Mouse (Mus musculus): ENCODE results near the gene Gm13199.

Gm13199 gene

GRCm38 (mm10) chr2:5862834-5863233 is at the start of gene Gm13199:
Gm13199 (minus strand) TSS chr2:5862934.
- no peak for DNase-seq

DNA sequence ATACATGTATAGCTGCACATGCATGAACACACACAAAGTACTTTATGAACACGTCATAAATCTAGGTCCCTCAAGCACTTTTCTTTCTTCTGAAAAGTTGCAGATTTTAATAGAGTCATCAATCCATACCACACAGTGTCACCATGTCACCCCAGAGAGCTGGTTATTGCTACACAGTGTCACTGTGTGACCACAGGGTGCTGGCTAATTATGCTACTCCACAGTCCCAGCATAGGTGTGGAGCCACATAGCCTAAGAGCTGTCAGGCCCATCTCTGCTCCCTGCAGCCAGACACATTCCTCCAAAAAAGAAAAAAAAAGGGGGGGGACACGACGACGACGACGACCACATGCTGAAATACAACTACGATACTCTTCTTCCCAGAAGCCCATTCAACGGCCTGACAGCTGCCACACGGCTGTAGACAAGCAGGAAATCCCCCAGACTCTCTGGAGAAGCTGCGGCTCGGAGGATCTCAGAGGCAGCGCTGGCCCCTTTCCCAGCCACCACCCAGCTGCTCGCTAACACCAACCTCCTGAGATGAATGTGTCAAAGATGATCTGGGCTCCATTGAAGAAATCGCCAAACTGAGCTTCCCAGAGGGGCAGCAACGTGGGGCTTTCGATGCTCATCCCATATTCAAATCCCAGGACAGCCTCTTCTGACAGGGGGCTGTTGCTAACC is 48.7 kb upstream of the Gm13199 start:
- DNase-seq, result no peak

- no peak for DNase-seq
These were observed 43.9 kb upstream of the Gm13199 start for GRCm38 (mm10) chr2:5906625-5907024.

DNA sequence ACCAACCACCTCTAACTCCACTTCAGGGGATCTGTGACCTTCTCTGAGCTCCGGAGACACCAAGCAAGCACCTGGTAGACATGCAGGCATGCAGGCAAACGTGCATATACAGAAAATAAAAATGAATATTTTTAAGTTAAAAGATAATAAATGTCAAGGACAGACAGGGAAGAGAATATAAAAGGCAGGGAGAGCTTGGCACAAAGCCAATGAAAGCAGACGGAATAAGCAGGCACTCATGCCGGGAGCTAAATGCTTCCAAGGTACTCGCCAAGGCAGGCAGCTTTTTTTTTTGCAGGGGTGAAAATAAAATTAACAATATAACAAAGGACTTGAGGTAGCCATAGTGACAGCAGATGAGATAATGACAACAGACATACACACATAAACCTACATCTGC is 43.4 kb upstream of the Gm13199 start:
- peak; percentile 72 for DNase-seq

DNA sequence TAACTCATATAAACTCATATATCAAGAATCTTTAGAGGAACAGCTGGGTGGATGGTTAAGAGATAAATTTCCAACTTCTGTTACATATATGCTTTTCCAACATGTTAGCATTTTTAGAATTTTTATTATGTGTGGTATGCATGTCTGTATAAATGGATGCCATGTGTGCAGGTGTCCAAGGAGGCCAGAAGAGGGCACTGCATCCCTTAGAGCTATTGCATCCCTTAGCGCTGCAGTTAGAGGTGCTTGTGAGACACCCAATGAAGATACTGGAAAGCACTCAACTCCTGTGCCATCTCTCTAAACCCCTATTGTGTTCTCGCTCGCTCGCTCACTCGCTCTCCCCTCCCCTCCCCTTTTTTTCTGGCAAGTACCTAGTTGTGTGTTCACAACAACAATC is 37.4 kb upstream of the Gm13199 start:
- no peak for DNase-seq

DNA sequence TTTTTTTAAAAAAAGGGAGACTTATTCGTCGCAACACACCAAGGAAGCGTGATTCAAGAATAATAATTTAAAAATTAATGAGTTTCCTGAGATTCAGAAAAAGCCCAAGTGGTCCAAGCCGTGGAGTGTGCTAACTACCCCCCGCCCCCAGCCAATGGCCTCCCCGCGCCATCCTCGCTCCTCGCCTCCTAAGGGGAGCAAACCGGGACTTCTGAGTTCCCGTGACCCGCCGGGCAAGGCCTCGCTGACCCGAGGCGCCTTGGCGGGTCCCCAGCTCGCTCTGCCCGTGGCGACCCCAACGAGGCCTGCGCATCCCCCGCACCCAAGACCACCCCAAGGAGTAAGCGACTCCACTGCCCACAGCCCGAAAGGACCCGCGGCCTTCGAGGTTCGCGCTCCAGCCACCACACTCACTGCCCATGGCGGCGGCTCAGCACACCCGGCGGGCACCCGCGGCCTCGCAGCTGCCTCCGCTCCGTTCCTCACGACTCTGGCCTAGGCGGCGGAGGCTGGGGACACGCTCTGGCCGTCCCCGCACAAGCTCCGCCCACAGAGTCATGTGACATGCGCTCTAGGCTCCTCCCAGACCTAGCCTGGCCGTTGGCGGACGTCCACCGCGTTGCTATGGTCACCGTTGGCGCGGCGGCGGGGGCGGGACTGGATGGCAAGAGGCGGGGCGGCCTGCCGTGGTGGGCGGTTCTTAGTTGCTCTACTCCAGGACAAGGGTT is 32.3 kb upstream of the Gm13199 start, which contains the start of gene Sec61a2:
Gene Sec61a2 (minus strand): TSS at position 590 of the 728 bp plus-strand sequence.
- peak; percentile 99 for DNase-seq

DNA sequence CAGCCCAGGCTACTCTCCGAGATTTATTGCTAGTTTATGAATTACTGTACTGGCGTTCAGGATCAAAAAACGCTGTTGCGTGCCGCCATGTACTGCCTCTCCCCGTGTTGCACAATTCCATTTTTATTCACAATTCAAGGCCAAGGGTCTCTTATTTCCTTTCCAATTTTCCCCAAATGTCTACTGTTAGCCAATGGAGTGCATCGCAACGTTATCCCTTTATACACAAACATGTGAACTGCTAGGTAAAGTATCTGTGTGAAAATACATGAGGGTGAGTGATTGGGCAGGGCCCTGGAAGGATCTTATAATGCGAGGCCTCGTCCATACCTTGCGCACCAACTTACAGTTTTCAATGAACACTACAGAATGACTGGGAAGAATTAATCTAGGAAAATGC is 31.6 kb upstream of the Gm13199 start:
- DNase-seq, result peak; percentile 31

DNA sequence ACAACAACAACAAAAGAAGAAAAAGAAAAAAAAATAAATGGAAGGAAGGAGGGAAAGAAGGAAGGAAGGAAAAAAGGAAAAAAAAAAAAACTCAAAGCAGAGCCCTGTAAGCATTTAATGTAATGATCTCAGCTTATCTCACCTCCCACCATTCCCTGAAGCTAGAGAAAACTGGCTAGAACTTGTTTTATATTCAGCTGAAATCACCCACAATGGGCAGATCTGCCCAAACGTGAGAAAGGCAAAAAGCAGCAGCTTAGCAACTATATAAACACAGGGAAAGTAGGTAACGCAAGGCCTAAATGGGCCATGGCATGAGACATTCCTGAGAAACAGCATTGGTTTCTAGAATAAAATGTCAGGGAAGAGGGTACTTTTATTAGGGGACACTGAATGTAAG is 26.7 kb upstream of the Gm13199 start:
- DNase-seq, result no peak

DNA sequence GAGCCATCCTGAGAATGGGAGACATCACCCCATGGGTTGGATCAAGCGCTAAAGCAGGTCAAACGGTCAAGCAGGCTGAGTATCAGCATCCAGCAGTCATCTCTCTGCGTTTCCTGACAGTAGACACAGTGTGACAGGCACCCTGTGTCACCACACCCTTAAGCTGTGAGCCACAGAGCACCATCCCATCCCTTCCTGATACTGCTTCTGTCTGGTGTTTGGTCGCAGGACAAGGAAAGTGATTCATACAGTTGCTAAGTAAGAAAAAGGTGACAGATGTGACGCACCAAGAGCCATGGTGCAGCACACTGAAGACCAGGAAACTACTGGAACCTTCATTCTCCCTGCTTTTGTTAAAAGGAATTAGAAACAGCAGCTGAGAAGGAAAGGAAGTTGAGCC is 26.1 kb upstream of the Gm13199 start:
- no peak for DNase-seq

- DNase-seq, result no peak
These were observed 14.7 kb upstream of the Gm13199 start for GRCm38 (mm10) chr2:5877446-5877845.

DNA sequence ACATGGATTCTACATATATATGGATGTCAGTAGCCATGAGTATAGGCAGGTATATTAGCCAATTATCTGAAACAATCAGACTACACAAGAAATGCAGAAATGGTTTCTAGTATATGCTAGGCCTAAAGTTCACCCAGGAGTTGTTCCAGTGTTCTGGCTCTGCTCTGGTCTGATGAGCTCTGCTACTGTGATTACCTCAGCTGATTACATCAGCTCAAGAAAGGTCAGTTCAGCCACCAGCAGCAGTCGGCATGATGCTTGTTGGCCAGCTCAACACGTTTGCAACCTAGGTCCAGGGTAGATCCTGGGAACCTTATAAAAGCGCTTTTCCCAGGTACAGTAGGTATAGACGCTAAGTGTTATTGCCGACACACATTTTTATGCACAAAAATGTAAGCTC is 7.0 kb upstream of the Gm13199 start:
- DNase-seq, result no peak

GRCm38 (mm10) chr2:5867681-5868080 is 4.9 kb upstream of the Gm13199 start:
- DNase-seq, result no peak

DNA sequence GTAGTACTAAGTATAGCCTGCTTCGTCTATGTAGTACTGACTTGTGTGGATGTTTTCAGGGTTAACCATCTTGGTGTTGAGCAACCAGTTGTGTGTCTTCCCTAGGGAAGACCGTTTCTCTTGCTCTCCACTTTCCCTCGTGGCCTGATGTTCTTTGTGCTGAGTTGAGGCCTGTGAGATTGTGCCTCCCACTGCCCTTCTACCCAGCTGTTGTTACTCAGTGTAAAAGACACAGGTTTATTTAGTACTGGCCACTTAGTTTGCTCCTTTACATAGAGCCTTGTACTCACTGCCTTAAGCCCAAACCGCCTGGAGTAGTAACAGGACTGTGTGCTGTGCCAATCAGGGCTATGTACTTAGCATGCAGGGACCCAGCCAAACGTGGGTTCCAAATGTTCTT is 10.9 kb downstream of the Gm13199 start:
- no peak for DNase-seq

- DNase-seq, result no peak
These were observed 11.6 kb downstream of the Gm13199 start for GRCm38 (mm10) chr2:5851116-5851515.

GRCm38 (mm10) chr2:5845826-5846225 is 16.9 kb downstream of the Gm13199 start:
- peak; percentile 32 for DNase-seq

DNA sequence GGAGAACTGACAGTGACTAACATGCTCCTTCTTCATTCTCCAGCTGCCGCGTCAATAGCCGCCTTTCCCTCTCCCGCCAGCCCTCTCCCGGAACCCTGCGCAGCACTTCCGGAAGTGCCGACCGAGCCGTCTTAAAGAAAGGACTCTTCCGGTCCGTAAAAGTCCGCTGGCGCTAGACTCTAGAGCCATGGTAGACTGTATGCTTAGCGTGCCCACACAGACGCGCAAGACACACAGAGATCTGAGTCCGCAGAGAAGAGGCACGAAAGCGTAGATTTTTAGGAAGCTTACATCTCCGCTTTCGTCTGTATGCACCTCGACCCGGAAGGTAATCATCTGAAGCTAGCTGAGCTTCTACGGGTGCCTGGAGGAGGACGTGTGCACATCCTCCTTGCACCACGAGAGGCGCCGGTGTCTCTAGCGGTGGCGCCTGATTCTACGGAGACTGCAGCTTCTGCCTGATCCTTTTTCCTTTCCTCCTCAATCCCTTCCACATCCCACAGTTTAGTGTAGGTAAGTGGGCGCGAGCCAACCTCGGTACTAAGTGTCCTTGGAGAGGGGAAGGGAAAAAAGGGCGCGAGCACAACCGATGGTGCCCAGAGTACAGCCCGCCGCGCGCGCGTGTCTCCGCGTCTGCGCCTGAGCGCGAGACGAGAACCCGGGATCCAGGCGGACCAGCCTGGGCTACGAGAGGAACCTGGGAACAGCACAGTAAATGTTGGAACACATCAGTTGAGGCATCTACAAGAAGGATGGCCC is 17.7 kb downstream of the Gm13199 start, which contains the start of the genes Nudt5 and Cdc123:
Gene Nudt5 (plus strand): TSS at position 147 of the 759 bp plus-strand sequence.
Gene Cdc123 (minus strand): TSS at position 292 of the 759 bp plus-strand sequence.
- DNase-seq, result peak; percentile 93

DNA sequence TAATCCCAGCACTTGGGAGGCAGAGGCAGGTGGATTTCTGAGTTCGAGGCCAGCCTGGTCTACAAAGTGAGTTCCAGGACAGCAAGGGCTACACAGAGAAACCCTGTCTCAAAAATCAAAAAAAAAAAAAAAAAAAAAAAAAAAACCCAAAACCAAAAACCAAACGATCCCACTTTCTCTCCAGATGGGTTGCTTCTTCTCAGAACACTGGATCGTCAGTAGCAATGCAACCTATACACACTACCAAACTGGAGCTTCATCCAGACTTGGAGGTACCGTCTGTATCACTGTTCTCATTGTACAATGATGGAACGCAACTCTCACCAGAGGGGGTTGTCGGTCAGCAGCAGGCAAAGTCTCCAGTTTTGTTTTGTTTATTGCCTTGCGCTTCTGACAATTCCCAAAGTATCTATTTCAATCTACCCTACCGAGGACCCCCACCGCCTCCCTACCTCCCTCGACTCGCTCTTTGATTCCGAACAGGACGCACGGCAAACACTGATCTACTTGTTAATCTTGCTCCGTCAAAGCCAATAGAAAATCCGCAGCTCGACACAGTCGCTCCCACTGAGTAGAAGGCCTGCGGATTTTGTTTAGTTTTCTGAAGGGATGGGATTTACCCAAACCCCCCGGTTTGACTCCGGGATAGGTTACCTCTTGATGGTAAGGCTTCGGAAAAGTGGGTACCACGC is 18.4 kb downstream of the Gm13199 start:
- no peak for DNase-seq

- DNase-seq, result no peak
These were observed 21.9 kb downstream of the Gm13199 start for GRCm38 (mm10) chr2:5840815-5841214.

GRCm38 (mm10) chr2:5825265-5825913 is 37.3 kb downstream of the Gm13199 start:
- DNase-seq, result no peak

DNA sequence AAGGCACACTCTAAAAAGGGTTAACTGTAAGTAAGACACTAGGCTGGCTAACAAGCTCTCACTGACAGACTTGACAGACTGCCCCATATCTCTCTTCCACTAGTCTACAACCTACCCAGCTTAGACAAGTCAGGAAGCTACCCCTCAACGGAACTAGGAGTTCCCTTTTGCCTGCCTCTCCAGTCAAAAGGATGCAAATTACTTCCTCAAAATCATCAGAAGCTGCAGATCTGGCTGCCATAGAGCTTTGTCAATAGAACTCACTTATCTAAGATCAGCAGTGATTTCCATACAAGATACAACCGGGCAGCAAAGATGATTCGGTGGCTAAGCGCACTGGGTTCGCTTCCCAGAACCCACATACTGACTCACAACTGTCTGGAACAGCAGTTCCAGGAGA is 38.0 kb downstream of the Gm13199 start:
- no peak for DNase-seq

DNA sequence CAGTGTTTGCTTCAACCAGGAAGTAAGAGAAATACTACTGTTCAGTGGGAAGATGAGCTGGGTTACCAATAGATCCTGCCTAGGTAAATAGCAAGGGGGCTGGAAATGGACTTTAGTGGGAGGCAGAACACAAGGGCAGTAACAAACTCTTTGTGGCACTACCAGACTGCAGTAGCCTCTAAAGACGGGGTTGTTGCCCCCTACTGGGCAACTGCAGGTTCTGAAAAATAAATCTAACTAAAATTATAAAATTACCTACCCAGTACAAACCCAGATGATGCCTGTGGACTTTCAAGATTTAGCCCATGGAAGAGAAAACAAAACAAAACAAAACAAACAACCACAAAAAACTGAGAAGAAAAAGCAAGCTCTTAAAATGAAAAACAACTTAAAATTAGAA is 38.5 kb downstream of the Gm13199 start:
- no peak for DNase-seq

DNA sequence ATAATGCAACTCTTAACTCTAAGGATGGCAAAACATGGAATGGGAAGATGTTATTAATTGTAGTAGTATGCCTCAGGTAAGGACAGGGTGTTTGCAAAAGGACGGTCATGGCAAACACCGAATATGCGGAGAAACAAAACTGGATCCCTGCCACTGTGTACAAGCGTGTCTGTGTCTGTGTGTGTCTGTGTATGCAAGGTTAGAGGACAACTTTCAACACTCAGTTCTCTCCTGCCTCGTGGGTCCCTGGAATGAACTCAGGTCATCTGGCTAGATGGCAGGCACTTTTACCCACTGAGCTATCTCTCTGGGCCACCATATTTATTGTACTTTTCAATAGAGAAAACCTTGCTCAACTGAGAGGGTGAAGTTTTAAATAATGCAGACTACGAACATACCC is 40.3 kb downstream of the Gm13199 start:
- DNase-seq, result no peak
